Mouse (Mus musculus) Patski (cell line): ENCODE data around the gene Mgat4b. TPM values are rescaled to one million over a fixed set of nuclear protein-coding genes. Genes with fewer than 3 reads are reported as not detected.

Source experiments
- ATAC-seq: fragments of 100-300 bp; one replicate; pipeline ENCODE4 v1.8.0; 2021
- CTCF ChIA-PET: fragments of 350-600 bp; sonication (Branson Sonifier 250); formaldehyde crosslinking; loops from one replicate; lab custom pipeline; 2022; ENCODE audit warnings: inconsistent platforms; lab: Charles Lee
- POLR2A ChIA-PET: fragments of 350-600 bp; sonication (Branson Sonifier 250); formaldehyde crosslinking; loops from one replicate; lab custom pipeline; 2022; ENCODE audit warnings: antibody characterized with exemption, inconsistent platforms; lab: Charles Lee
- DNase-seq: peaks from one replicate; pipeline ENCODE4 v3.0.0-alpha.2; 2011; ENCODE audit warnings: low read depth, low spot score
- H3K27me3 ChIP-seq: fragments of 371-371 bp; one replicate; pipeline ENCODE4 v1.5.1; 2021
- CTCF ChIP-seq: fragments of 100-300 bp; IDR thresholded peaks from one replicate; pipeline ENCODE4 v1.5.1; 2021
- in situ Hi-C: fragments of 300-500 bp; cut with MboI; formaldehyde crosslinking; loops from 3 replicates; pipeline ENCODE4 v1.11.1; 2018; ENCODE audit warnings: low pct_unique_long_range_greater_than_20kb, mixed read lengths
- polyA plus RNA-seq: library from polyadenylated mRNA; unstranded; gene quantifications from one replicate; pipeline ENCODE4 v1.2.3, GENCODE M21; 2021

Mgat4b gene
- polyA plus RNA-seq, 1 experiment from 2014 or later, result 200 TPM

GRCm38 (mm10) chr11:50178532-50179488, 31.9 kb upstream of the Mgat4b start:
- no peak for TF ChIP-seq CTCF
- ATAC-seq (no peak), DNase-seq (no peak)
- in situ Hi-C loops, result no loop called here
- no peaks in the 10 kb centered on the region for H3K27me3 ChIP-seq
- CTCF ChIA-PET, result interaction anchor here (1.1 to 2.4 kb wide), 2 partner anchors 17 to 34 kb away, joined by 3 to 7 read pairs; no protein-coding TSS in a partner anchor
- POLR2A ChIA-PET, result interaction anchor here (0.6 kb wide), 1 partner anchor 292 kb away, joined by 4 read pairs; no protein-coding TSS in a partner anchor

- H3K27me3 ChIP-seq, result no peaks in the 10 kb centered on the region
- POLR2A ChIA-PET, result no interaction called here
- CTCF ChIA-PET, result interaction anchor here (2.4 kb wide), 1 partner anchor 19 kb away, joined by 7 read pairs; no protein-coding TSS in a partner anchor
- DNase-seq, result no peak
- TF ChIP-seq CTCF, result no peak
- in situ Hi-C loops, result no loop called here
- ATAC-seq, result no peak
Observed at GRCm38 (mm10) chr11:50180478-50181231, 30.0 kb upstream of the Mgat4b start.

- no peak for TF ChIP-seq CTCF
- H3K27me3 ChIP-seq, result no peaks in the 10 kb centered on the region
- no peak for DNase-seq
- ChIA-PET CTCF (no interaction called here), POLR2A (no interaction called here)
- ATAC-seq, result no peak
- in situ Hi-C loops, result no loop called here
Observed at GRCm38 (mm10) chr11:50182702-50183101, 28.0 kb upstream of the Mgat4b start.

GRCm38 (mm10) chr11:50184788-50185187, 25.9 kb upstream of the Mgat4b start:
- ChIA-PET CTCF (interaction anchor here (1.4 to 1.8 kb wide), 2 partner anchors 24 to 39 kb away, joined by 3 to 7 read pairs; no protein-coding TSS in a partner anchor), POLR2A (no interaction called here)
- no peaks in the 10 kb centered on the region for H3K27me3 ChIP-seq
- DNase-seq (no peak), ATAC-seq (no peak)
- in situ Hi-C loops, result no loop called here
- no peak for TF ChIP-seq CTCF

DNA sequence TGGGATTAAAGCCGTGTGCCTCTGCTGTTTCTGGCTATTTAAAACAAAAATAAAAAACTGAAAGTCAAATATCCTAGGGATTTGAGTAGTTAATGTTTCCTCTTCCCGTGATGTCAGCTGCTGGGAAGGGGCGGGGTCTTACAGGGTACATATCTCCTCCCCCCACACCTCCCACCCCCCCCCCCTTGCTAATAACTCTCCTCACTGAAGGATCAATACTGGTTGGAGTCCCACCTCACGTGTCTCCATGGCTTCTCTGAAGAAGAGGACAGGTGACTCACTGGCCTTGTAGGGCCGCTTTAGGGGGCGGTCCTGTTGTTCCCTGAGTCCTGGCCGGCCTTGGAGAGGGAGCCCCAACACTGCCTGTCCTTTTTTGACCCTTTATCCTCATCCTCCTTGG, 22.0 kb upstream of the Mgat4b start:
- ATAC-seq (no peak), DNase-seq (no peak)
- no peak for TF ChIP-seq CTCF
- H3K27me3 ChIP-seq, result no peaks in the 10 kb centered on the region
- ChIA-PET POLR2A (interaction anchor here (1.2 kb wide), 1 partner anchor 19 kb away, joined by 4 read pairs; no protein-coding TSS in a partner anchor), CTCF (interaction anchor here (1.0 to 2.9 kb wide), 5 partner anchors 9 to 195 kb away, joined by 3 to 10 read pairs (median 4); no protein-coding TSS in a partner anchor)
- in situ Hi-C loops, result no loop called here

DNA sequence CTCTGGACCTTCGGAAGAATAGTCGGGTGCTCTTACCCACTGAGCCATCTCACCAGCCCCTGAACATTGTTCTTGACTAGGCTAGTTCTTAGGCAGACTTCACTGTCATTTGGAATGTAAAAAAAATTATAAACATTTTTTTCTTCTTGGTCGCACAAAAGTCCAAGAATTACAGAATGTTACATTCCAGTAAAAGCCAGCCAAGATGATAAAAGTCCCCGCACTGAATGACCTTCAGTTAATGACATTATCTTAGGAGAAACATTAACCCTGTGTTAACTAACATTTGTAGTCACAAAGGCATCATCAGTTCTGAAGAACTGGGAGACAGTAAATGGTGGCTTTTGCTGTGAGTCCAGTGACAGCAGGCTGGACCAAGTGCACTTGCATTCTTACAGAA, 20.3 kb upstream of the Mgat4b start:
- H3K27me3 ChIP-seq, result no peaks in the 10 kb centered on the region
- CTCF ChIA-PET, result interaction anchor here (1.2 to 2.9 kb wide), 4 partner anchors 8 to 29 kb away, joined by 3 to 10 read pairs (median 4); no protein-coding TSS in a partner anchor
- TF ChIP-seq CTCF, result no peak
- POLR2A ChIA-PET, result interaction anchor here (1.1 kb wide), 1 partner anchor 19 kb away, joined by 3 read pairs; no protein-coding TSS in a partner anchor
- ATAC-seq (no peak), DNase-seq (no peak)
- in situ Hi-C loops, result no loop called here

GRCm38 (mm10) chr11:50192278-50192677, 18.4 kb upstream of the Mgat4b start:
- in situ Hi-C loops, result no loop called here
- no peak for ATAC-seq
- DNase-seq, result no peak
- H3K27me3 ChIP-seq, result no peaks in the 10 kb centered on the region
- ChIA-PET POLR2A (no interaction called here), CTCF (interaction anchor here (1.9 kb wide), 1 partner anchor 31 kb away, joined by 6 read pairs; no protein-coding TSS in a partner anchor)
- no peak for TF ChIP-seq CTCF

DNA sequence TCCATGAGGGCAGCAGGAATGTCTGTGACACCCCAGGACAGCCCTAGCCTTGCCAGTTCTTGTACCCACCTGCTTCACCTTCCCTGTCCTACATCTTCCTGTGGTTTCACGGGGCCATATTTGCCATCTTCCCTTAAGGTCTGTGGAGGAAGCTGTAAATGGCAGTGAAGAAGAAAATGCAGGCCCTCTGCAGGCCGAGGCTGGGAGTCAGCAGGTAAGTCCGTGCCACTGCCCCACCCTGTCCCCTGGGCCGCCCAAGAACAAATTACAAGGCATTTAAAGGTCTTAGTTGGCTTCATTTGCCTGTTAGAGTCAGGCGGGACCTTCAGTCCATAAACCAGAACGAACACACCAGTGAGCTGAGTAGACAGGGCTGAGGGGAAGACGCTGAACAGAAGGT, 16.6 kb upstream of the Mgat4b start:
- POLR2A ChIA-PET, result no interaction called here
- in situ Hi-C loops, result no loop called here
- no peak for DNase-seq
- ATAC-seq, result no peak
- H3K27me3 ChIP-seq, result no peaks in the 10 kb centered on the region
- no peak for TF ChIP-seq CTCF
- CTCF ChIA-PET, result no interaction called here

DNA sequence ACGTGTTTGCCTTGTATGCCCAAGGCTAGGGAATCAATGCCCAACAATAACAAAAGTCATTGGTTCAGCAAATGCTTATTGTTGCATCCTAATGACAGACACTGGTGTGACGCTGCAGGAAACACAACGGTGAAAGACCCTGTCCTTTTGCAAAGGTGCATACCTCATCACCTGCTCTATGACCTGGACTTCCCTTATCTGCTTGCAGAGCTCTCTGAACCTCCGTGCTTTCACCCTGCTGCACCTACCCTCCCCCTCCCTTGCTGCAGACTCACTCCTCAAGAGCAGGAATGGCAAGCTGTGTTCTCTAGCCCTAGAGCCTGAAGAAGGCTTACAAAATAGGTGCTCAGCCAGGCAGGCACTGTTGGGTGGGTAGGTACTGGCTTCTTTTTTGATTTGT, 15.9 kb upstream of the Mgat4b start:
- H3K27me3 ChIP-seq, result no peaks in the 10 kb centered on the region
- DNase-seq (no peak), ATAC-seq (no peak)
- in situ Hi-C loops, result no loop called here
- CTCF ChIA-PET, result no interaction called here
- TF ChIP-seq CTCF, result no peak
- POLR2A ChIA-PET, result no interaction called here

DNA sequence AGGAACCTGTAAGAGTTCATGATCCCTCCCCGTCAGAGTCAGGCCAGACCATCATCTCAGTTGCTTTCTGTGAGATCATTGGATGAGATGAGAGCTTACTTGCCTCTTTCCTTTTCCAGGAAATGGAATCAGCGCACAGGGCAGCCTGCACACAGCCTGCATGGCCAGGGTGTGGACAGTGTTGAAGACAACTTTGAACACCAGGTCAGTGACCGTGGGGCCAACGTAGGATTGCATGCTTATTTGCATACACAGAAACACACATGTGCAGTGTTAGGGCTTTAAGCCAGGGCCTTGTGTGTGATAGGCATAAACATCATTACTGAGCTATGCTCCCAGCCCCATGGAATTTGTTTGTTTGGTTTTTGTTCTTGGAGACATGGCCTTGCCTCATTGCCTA, 13.2 kb upstream of the Mgat4b start:
- no peak for DNase-seq
- ChIA-PET CTCF (interaction anchor here (2.9 kb wide), 1 partner anchor 8 kb away, joined by 10 read pairs; no protein-coding TSS in a partner anchor), POLR2A (no interaction called here)
- no peaks in the 10 kb centered on the region for H3K27me3 ChIP-seq
- TF ChIP-seq CTCF, result no peak
- in situ Hi-C loops, result no loop called here
- ATAC-seq, result peak; percentile 10
